Mouse (Mus musculus) WW6 (cell line): ENCODE measurements at regions not wholly inside any gene's neighbourhood (a gene's known extent, or its start where the extent isn't known, plus 50 kb on each side); places are given as distances from the start of the nearest gene placed in this dataset.

Source experiments
- DNase-seq: peaks from one replicate; pipeline ENCODE4 v3.0.0-alpha.2; 2013; ENCODE audit warnings: low read depth, low spot score

- no peak for DNase-seq
Observed at GRCm38 (mm10) chr10:92091480-92092395, 630.5 kb downstream of the Nedd1 start.

- no peak for DNase-seq
Observed at GRCm38 (mm10) chr10:92082111-92082510, 640.1 kb downstream of the Nedd1 start.

- no peak for DNase-seq
Observed at GRCm38 (mm10) chr10:92081199-92081598, 641.0 kb downstream of the Nedd1 start.

GRCm38 (mm10) chr10:92079421-92079820 is 642.8 kb downstream of the Nedd1 start:
- DNase-seq = no peak

GRCm38 (mm10) chr10:92077291-92077690 is 644.9 kb downstream of the Nedd1 start:
- no peak for DNase-seq

GRCm38 (mm10) chr10:92076754-92077153 is 645.5 kb downstream of the Nedd1 start:
- no peak for DNase-seq

- no peak for DNase-seq
Observed at GRCm38 (mm10) chr10:92075469-92075868, 646.8 kb downstream of the Nedd1 start.

GRCm38 (mm10) chr10:92074698-92075394 is 647.4 kb downstream of the Nedd1 start:
- DNase-seq = no peak

GRCm38 (mm10) chr10:92073873-92074390 is 648.3 kb downstream of the Nedd1 start:
- no peak for DNase-seq

GRCm38 (mm10) chr10:92044783-92045182 is 677.4 kb downstream of the Nedd1 start:
- no peak for DNase-seq

GRCm38 (mm10) chr10:92036176-92036575 is 686.0 kb downstream of the Nedd1 start:
- no peak for DNase-seq

- no peak for DNase-seq
Observed at GRCm38 (mm10) chr10:92030221-92030620, 692.0 kb downstream of the Nedd1 start.

- DNase-seq = no peak
Observed at GRCm38 (mm10) chr10:92024203-92024602, 698.0 kb downstream of the Nedd1 start.

GRCm38 (mm10) chr10:92021036-92021435 is 701.2 kb downstream of the Nedd1 start:
- DNase-seq = no peak

- DNase-seq = no peak
Observed at GRCm38 (mm10) chr10:92009551-92009950, 712.7 kb downstream of the Nedd1 start.

GRCm38 (mm10) chr10:92007891-92008290 is 714.3 kb downstream of the Nedd1 start:
- DNase-seq = no peak

- DNase-seq = no peak
Observed at GRCm38 (mm10) chr10:92006467-92006866, 715.8 kb downstream of the Nedd1 start.

- DNase-seq = no peak
Observed at GRCm38 (mm10) chr10:91991040-91991439, 731.2 kb downstream of the Nedd1 start.

GRCm38 (mm10) chr10:91988364-91988763 is 733.9 kb downstream of the Nedd1 start:
- DNase-seq = no peak

- no peak for DNase-seq
Observed at GRCm38 (mm10) chr10:91979841-91980240, 742.4 kb downstream of the Nedd1 start.

- DNase-seq = no peak
Observed at GRCm38 (mm10) chr10:91971951-91972350, 750.3 kb downstream of the Nedd1 start.

GRCm38 (mm10) chr10:91967570-91968310 is 754.5 kb downstream of the Nedd1 start:
- no peak for DNase-seq
